Mouse (Mus musculus): ENCODE data around the gene Lpxn. TPM values are rescaled to one million over a fixed set of nuclear protein-coding genes. Genes with fewer than 3 reads are reported as not detected.

Lpxn gene
- total and polyA plus RNA-seq, 2 experiments from 2014 or later, result 1.1 to 1.8 TPM

GRCm38 (mm10) chr19:12856983-12857382 lies 61.0 kb downstream of the Lpxn start, which contains the start of gene Olfr1444:
Gene Olfr1444, plus strand, starts transcription at chr19:12857283.
- Histone ChIP-seq H3K27ac (no peak within 1 kb of the TSS), H3K4me1 (ENCODE audit: insufficient read depth, low read length) (no peaks in the 10 kb centered on the region), H3K27me3 (ENCODE audit: insufficient read depth, low read length) (no peaks in the 10 kb centered on the region), H3K36me3 (ENCODE audit: insufficient read depth, low read length) (no peaks in the 10 kb centered on the region), H3K4me2 (ENCODE audit: low read depth, low read length) (no peak within 1 kb of the TSS), H3K9me3 (ENCODE audit: low read length) (no peaks in the 10 kb centered on the region), H3K4me3 (ENCODE audit: low read length) (no peak within 1 kb of the TSS), H3K9ac (replicated peaks; ENCODE audit: low read length) (no peak within 1 kb of the TSS)
- 66% methylated on average over 1 of the region's 1 CpGs for WGBS
- no peak for TF ChIP-seq CTCF (IDR thresholded peaks at IDR 0.05; ENCODE audit: low read depth)
- DNase-seq (ENCODE audit: low spot score) (no peak), ATAC-seq (no peak)

Other genes with a start within 250 kb of the Lpxn start
- gene Gm4952, start 196.2 kb upstream of the Lpxn start, total RNA-seq (2014; rRNA removed), result 0.14 TPM in 1 of 2 replicates, not detected in the other
- 0.30 and 0.43 TPM in 2 replicates for gene Gm4952, start 196.2 kb upstream of the Lpxn start, polyA plus RNA-seq (2015; fragmentation: Nextera tagmentation; extraction: Ambion mirVana)
- not detected in 2 replicates for gene Glyat, start 162.9 kb upstream of the Lpxn start, total RNA-seq (2014; rRNA removed)
- gene Glyat, start 162.9 kb upstream of the Lpxn start, polyA plus RNA-seq (2015; fragmentation: Nextera tagmentation; extraction: Ambion mirVana), result 0.05 TPM in 1 of 2 replicates, not detected in the other
- gene Olfr1442, start 125.8 kb upstream of the Lpxn start, total RNA-seq (2014; rRNA removed), result not detected in 2 replicates
- gene Olfr1442, start 125.8 kb upstream of the Lpxn start, polyA plus RNA-seq (2015; fragmentation: Nextera tagmentation; extraction: Ambion mirVana), result not detected in 2 replicates
- gene Olfr1443, start 118.1 kb upstream of the Lpxn start, total RNA-seq (2014; rRNA removed), result not detected in 2 replicates
- gene Olfr1443, start 118.1 kb upstream of the Lpxn start, polyA plus RNA-seq (2015; fragmentation: Nextera tagmentation; extraction: Ambion mirVana), result not detected in 2 replicates
- not detected in 2 replicates for gene Keg1, start 100.4 kb upstream of the Lpxn start, total RNA-seq (2014; rRNA removed)
- gene Keg1, start 100.4 kb upstream of the Lpxn start, polyA plus RNA-seq (2015; fragmentation: Nextera tagmentation; extraction: Ambion mirVana), result not detected in 2 replicates
- gene Cntf, start 30.6 kb upstream of the Lpxn start, total RNA-seq (2014; rRNA removed), result 0.42 and 1.3 TPM in 2 replicates
- 0.83 and 1.5 TPM in 2 replicates for gene Cntf, start 30.6 kb upstream of the Lpxn start, polyA plus RNA-seq (2015; fragmentation: Nextera tagmentation; extraction: Ambion mirVana)
- gene Zfp91, start 67 bp upstream of the Lpxn start, total RNA-seq (2014; rRNA removed), result 42.5 and 49.1 TPM in 2 replicates
- gene Zfp91, start 67 bp upstream of the Lpxn start, polyA plus RNA-seq (2015; fragmentation: Nextera tagmentation; extraction: Ambion mirVana), result 13.4 and 14.1 TPM in 2 replicates
- gene Gm5244, start 50.5 kb downstream of the Lpxn start, total RNA-seq (2014; rRNA removed), result not detected in 2 replicates
- not detected in 2 replicates for gene Gm5244, start 50.5 kb downstream of the Lpxn start, polyA plus RNA-seq (2015; fragmentation: Nextera tagmentation; extraction: Ambion mirVana)
- not detected in 2 replicates for gene Olfr1444, start 61.1 kb downstream of the Lpxn start, total RNA-seq (2014; rRNA removed)
- gene Olfr1444, start 61.1 kb downstream of the Lpxn start, polyA plus RNA-seq (2015; fragmentation: Nextera tagmentation; extraction: Ambion mirVana), result not detected in 2 replicates
- gene Olfr1445, start 87.7 kb downstream of the Lpxn start, total RNA-seq (2014; rRNA removed), result not detected in 2 replicates
- not detected in 2 replicates for gene Olfr1445, start 87.7 kb downstream of the Lpxn start, polyA plus RNA-seq (2015; fragmentation: Nextera tagmentation; extraction: Ambion mirVana)
- not detected in 2 replicates for gene Olfr1446, start 97.3 kb downstream of the Lpxn start, total RNA-seq (2014; rRNA removed)
- not detected in 2 replicates for gene Olfr1446, start 97.3 kb downstream of the Lpxn start, polyA plus RNA-seq (2015; fragmentation: Nextera tagmentation; extraction: Ambion mirVana)
- gene Olfr1447, start 107.5 kb downstream of the Lpxn start, total RNA-seq (2014; rRNA removed), result not detected in 2 replicates
- not detected in 2 replicates for gene Olfr1447, start 107.5 kb downstream of the Lpxn start, polyA plus RNA-seq (2015; fragmentation: Nextera tagmentation; extraction: Ambion mirVana)
- not detected in 2 replicates for gene Olfr1448, start 128.2 kb downstream of the Lpxn start, total RNA-seq (2014; rRNA removed)
- not detected in 2 replicates for gene Olfr1448, start 128.2 kb downstream of the Lpxn start, polyA plus RNA-seq (2015; fragmentation: Nextera tagmentation; extraction: Ambion mirVana)
- not detected in 2 replicates for gene Olfr1449, start 134.6 kb downstream of the Lpxn start, total RNA-seq (2014; rRNA removed)
- gene Olfr1449, start 134.6 kb downstream of the Lpxn start, polyA plus RNA-seq (2015; fragmentation: Nextera tagmentation; extraction: Ambion mirVana), result not detected in 2 replicates
- gene Olfr1450, start 154.1 kb downstream of the Lpxn start, total RNA-seq (2014; rRNA removed), result not detected in 2 replicates
- not detected in 2 replicates for gene Olfr1450, start 154.1 kb downstream of the Lpxn start, polyA plus RNA-seq (2015; fragmentation: Nextera tagmentation; extraction: Ambion mirVana)
- gene Olfr1451, start 198.8 kb downstream of the Lpxn start, total RNA-seq (2014; rRNA removed), result not detected in 2 replicates
- not detected in 2 replicates for gene Olfr1451, start 198.8 kb downstream of the Lpxn start, polyA plus RNA-seq (2015; fragmentation: Nextera tagmentation; extraction: Ambion mirVana)
- gene Olfr1453, start 232.1 kb downstream of the Lpxn start, total RNA-seq (2014; rRNA removed), result not detected in 2 replicates
- not detected in 2 replicates for gene Olfr1453, start 232.1 kb downstream of the Lpxn start, polyA plus RNA-seq (2015; fragmentation: Nextera tagmentation; extraction: Ambion mirVana)

All from hindbrain, postnatal 0 days (tissue).